Mouse (Mus musculus): Measurements from ENCODE around the gene Tpbg. TPM values are rescaled to one million over a fixed set of nuclear protein-coding genes. Genes with fewer than 3 reads are reported as not detected.

Tpbg gene
- polyA plus RNA-seq (2014; fragmentation: Illumina TruSeq; extraction: RNeasy Lipid Tissue Mini Kit (QIAGEN cat#74804)), result 12.9 TPM

GRCm38 (mm10) chr9:85842351-85843011, at the start of gene Tpbg:
Gene Tpbg (plus strand): TSS chr9:85842380.

Other genes with a start within 250 kb of the Tpbg start
- 220 TPM for gene Ibtk, start 93.0 kb upstream of the Tpbg start, polyA plus RNA-seq (2014; fragmentation: Illumina TruSeq; extraction: RNeasy Lipid Tissue Mini Kit (QIAGEN cat#74804))